Mouse (Mus musculus) testis, postnatal 14 days (tissue): ENCODE data around the gene Pdha1.

Source experiments
- DNase-seq: peaks from one replicate; pipeline ENCODE4 v3.0.0; 2021; ENCODE audit warnings: low spot score

The Pdha1 gene

DNA sequence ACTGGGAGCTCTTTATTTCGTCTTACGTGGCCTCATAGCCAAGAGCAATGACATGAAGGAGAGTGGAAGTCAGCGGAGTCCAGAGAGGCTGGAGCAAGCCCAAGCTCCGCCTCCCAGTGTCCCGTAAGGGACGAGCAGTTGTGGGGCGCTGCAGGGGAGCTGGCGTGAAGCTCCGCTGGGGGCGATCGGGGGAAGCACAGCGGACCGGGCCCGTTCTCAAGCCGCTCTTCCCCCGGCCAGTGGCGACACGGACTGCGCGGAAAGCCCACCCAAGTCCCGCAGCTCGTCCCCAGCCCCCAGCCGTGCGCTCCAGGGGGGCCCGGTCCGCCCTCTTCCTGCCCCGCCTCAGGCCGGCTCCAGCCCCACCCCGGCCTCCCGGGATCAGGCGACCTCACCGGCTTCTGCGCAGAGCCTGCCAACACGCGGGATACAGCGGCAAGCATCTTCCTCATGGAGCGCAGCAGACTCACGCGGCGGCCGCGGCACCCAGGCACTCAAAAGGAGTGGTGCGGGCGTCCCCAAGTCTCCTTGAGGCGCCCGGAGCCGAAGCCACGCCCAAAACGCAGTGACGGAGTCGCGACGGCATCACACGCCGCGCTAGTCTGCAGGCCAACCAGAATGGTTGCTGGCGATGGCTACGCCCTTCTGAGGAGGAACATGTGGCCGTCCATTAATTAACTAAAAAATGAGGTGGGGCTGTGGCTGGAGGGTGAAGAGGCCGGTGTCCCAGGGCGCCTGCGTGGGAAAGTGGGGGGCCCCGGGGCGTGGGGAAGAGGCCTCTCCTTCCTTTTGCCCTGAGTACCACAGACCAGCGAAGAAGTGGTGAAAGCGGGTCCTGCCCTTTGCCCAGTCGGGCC is at the start of gene Pdha1:
Gene Pdha1, minus strand, starts transcription at position 553 of the 857 bp plus-strand sequence.
- DNase-seq, result peak; percentile 85

DNA sequence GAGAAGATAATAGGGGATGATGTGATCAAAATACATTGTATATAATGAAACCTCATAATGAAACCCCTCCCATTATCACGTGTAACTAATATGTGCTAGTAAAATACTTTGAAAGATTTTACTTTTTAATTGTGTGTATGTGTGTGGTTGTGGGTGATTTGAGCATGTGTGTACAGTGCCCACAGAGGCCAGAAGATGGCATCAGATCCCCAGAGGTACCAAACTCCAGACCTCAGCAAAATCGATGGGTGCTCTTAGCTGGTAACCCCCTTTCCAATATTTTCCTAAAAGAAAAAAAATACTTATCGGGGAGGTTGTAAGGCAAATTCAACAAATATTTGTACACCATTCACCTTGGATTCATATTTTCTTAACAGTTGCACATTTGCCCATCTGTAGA is 40.8 kb upstream of the Pdha1 start:
- DNase-seq, result no peak

DNA sequence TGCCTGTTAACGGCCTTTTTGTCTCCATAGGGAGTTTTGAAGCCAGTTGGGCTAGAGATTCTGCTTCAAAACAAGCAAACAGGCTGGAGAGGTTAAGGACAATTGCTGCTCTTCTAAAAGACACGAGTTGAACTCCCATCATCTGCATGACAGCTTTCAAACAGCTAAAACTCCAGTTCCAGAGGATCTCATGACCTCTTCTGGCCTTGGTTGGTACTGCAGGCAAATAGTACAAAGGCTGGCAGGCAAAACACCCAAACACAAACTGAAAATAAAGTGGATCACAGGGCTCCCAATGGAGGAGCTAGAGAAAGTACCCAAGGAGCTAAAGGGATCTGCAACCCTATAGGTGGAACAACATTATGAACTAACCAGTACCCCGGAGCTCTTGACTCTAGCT is 31.9 kb upstream of the Pdha1 start:
- DNase-seq, result no peak

DNA sequence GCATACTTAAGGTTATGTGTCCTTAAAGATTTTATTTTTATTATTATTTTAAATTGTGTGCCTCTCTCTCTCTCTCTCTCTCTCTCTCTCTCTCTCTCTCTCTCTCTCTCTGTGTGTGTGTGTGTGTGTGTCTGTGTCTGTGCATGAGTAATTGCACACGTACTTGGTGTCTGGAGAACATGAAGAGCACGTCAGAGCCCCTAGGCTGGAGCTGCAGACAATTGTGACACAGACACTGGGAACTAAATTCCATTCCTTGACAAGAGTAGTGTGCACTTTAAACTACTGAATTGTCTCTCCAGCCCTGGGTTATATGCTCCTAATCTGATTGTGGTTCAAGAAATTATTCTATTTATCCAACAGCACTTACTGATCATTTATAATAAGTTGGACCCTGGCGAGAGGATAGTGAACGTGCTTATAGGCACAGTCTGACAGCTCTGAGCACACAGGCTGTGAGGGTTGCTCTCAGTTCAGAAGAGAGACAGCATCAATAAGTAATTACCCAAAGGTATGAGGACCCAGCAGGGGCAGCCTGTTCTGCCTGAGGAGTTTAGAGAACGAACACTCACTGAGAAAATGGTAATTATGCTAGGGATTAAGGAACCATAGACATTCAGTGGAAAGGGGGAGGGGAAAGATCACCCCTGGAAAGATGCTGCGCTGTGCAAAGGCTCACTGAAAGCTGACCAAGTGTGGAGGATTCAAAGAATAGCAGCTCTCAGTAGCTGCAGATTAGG is 28.2 kb upstream of the Pdha1 start:
- no peak for DNase-seq

DNA sequence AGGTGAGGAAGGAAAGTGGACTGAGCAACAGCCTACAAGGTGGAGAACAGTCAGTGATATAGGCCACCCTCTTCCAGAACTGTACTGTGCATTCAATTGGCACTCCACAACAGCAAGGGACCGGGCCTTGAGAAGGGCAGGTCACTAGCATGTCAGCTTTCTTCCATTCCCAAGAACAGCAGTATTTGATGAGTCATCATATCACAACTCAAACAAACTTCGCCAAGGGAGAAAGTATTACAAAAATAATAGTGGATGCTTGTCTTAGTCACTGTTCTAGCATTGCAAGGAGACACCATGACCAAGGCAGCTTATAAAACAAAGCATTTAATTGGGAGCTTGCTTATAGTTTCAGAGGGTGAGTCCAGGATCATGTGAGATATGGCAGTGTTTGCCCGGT is 26.0 kb upstream of the Pdha1 start:
- DNase-seq, result no peak

DNA sequence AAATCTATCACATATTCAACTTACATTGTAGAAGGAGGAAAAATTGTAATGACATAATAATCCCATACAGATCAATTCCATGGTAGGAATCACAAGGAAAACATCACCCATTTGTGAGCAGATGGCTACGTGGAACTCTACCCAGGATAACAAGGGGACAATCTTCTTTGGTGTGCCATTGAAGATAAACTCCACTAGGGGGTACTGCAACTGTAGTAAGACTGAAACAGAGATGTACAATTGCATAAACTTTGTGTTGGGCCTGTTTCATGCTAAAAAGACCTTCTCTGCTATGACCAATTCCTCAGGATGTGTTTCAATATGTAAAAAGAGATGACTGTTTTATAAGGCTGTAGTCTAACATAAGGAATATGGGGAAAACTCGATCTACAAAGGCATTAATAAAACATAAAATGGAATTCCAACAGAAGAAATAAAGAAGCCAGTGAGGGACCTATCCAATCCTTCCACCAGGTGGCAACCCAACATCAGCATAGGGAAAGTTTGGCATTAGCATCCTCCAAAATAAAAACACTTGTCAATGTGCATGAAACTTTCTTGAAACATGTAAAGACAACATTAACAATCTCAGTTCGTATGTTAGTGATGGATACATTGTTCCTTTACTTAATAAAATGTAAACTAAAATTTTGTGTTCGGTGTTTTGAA is 15.1 kb upstream of the Pdha1 start:
- no peak for DNase-seq

DNA sequence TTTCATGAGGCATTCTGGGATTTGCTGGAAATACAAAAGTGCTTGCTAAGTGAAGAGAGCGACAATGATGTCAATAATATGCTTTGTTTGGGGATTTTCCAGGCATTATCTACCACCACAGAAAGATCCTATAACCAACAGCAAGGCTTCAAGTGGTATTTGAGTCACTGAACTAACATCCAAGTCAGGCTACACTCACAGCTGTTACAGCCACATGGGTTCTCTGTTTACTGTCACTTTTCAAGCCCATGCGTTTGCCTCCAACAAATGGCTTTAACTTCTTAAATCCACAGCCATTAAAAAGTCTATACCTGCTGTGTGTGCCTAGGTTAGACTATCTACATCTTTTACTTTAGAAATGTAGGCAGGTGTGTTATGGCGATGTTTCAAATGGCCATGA is 10.6 kb upstream of the Pdha1 start:
- DNase-seq, result no peak

DNA sequence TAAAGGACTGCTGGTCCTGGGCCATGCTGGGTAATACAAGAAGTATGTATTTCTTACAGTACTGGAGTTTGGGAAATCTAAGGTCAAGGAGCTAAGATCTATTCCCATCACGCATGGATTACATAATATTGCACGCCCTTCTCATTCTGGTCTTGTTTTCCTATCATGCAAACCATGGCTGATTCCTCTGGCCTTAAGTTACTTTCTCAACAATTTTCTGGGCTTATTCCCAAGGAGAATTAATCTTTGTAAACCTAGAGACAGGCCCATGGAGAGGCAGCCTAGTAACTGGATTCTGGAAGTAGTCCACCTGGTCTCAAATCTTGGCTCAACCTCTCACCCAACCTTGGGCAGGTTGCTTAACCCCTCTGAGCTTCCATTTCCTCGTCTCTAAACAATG is 9.2 kb upstream of the Pdha1 start:
- DNase-seq, result no peak

DNA sequence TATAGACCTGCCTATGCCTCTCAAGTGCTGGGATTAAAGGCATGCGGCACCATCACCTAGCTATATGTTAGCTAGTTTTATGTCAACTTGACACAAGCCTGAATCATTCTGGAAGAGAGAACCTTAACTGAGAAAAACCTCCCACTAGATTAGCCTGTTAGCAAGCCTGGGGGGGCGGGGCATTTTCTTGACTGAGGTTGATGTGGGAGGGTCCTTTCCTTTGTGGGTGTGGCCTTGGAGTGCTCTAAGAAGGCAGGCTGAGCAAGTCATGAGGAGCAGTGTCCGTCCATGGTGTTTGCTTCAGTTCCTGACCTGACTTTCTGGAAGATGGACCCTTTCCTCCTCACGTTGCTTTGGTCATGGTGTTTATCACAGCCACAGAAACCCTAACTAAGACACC is 8.6 kb upstream of the Pdha1 start:
- no peak for DNase-seq

DNA sequence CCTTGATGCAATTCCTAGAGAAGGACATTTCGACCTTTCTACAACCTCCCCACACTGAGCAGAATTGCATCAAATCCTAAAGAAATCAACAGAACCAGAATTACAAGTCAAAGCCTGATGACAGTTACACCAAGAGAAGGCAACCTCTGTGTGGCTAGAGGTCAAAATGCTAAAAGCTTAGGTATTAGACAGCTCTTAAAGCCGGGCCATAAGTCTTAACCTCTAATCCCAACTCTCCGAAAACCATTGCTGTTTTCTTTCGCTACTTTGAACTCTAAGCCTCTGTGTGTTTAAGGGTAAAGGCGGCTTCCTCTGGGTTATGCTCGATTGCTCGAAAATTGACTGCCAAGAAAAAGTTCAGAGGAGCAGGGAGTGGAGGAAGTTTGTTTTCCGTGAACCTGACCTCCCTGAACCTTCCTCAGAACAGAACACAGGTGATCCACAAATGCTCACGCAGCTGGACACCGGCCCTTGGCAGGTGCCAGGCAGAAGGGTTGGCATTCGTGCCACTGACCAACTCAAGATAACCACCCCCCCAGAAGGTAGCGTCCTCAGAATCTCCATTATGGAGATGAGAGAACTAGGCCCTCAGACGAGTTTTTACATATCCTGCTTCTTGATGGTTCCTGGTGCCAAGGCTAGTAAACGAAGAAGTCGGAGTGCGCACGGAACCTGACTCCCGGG is 894 bp downstream of the Pdha1 start:
- no peak for DNase-seq

DNA sequence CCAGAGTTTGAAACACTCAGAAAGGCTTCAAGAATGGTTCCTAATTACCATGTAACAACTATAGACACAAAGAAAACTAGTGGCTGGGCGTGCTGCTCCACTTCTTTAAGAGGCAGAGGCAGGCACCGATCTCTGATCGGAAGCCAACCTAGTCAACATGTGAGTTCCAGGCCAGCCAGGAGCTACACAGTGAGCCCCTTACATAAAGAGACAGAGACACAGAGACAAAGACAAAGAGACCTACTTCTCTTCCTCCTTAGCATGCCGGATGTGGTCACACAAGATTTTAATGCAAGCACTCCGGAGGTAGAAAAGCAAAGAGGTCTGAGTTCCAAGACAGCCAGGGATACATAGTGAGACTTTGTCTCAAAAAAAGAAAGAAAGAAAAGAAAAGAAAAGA is 2.1 kb downstream of the Pdha1 start:
- DNase-seq, result peak; percentile 5

DNA sequence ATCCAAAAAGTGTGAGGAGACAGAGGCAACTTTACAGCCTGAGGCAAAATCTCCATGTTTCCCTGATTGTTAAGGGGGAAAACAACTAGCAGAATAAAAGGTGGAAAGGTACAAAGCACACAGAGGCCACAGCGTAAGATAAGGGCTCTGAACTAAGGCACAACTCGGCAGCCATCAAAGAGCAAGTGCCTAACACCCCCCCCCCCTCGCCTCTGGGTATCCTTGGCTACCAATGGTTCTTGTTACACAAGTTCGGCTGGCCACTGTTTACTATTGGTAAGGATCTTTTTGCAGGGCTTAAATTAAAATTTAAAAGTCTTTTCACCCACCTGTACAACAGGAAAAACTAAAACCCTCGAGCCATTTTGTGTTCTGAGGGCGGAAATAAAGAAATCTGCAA is 2.5 kb downstream of the Pdha1 start:
- DNase-seq, result no peak

DNA sequence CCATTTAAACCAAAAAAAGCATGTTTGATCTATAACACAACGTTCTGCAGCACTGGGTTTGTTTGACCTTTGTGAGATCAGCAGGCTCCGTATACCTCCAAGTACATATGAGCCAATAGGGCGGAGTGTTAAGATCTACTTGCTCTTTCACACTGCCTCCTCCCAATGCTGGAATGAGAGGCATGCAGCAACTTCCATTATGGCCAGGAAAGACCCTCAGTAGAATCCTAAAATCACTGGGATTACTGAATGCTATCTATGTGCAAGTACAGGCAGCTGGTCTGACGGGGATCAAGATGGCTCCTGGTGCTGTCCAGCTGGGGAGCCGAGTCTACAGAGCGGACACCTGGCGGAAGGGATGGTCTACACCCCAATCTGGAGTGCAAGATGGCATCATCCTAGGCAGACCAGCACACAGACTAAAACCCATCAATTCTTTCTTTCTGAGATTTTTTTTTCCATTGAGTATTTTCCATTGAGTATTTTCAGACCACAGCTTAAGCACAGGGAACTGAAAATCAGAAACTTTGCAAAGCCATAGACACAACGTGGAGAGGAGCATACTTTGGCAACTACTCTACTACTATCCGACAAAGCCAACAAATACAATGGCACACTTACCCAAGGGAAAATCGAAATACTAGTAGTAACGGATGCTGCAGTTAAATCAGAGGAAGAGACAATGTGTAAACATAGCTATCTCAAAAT is 3.9 kb downstream of the Pdha1 start:
- no peak for DNase-seq

DNA sequence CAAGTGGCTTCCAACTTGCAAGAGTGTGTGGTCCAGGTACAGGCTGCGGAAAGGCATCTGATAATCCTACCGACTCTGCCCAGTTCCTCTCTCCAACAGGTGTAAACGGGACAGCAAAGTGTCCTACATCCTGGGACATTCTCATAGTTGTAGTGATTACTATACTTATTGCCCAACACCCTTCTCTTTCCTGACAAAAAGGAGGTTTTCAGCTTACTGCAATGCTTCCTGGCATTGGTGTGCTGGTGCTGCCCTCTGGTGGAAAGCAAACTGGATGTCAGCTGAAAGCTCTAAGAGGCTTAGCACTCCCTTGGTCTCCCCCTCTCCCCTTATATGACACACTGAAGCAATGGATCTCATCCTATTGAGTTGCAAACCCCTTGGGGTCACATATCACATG is 21.6 kb downstream of the Pdha1 start:
- no peak for DNase-seq

DNA sequence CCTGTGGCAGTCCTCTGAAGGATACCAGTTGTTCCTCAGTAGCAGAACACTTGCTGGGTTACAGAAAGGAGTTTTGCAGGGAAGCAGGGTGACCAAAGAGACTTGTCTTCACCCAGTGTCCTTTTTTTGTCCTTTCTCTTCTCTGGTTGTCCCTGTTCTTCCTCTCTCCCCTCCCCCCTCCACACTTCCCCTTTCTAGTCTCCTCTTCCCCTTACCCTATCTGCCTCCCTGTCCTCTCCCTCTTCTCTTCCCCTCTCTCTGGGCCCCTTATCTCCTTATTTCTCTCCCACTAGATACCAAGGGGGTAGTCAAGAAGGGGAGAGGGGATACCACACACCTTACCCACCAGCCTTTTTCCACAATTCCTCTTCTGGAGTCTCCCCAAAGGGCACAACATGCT is 22.1 kb downstream of the Pdha1 start:
- no peak for DNase-seq

DNA sequence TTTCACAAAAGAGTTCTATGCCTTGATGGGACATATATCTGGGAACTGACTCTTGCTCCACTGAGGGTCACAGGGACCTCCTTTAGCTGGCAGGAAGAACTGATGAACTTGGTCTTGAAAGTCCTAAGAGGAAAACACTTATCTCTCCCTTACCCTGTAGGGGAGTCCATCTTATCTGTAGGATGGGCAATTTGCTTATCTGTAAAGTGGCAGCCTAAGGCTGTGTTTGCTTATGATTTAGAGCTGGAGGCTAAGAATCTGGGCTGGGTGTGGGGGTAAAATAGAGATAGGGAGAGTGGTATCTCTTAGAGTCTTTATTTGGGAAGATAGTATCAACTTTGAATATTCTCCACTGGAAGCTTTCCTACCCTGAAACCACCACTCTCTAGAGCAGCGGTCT is 24.4 kb downstream of the Pdha1 start:
- DNase-seq, result no peak

DNA sequence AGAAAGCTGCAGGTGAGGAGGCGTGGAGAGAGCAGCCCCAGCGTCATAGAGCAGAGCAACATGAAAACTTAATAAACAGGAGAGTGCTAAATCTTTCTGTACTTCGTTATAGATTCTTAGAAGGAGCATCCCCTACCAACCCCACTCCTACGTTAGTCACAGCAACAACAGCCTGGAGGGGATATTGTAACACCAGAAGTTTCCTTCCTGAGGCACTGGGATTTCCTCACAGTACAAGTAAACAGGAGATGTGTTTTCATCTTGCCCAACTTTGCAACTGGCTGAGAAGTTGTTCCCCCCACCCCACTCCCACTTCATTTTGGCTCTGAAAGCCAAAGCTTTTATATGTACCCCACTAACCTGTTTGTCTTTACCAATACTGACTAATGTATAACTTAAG is 30.4 kb downstream of the Pdha1 start:
- no peak for DNase-seq

DNA sequence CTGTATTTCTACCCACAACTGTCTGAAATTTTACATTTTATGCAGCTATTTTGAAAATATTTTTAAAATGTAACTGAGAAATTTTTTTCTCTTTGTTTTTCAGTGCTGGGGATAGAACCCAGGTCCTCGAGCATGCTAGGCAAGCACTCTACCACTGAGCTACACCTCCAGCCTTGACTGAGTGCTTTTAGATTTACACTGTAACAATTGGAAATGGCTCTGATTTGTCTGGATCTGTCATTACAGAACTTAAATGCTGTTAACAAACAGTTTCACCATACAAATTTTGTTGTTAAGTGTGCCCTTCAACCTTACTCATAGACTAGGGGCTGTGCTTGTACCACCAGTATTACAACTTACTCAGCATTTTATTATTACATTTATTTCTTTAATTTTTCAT is 46.2 kb downstream of the Pdha1 start:
- DNase-seq, result no peak
